Comparison of ENCODE assay signal across 8 mouse cellular contexts in genomic region chr17:57104496-57104895, GRCm38 (mm10). TPM values are rescaled to one million over a fixed set of nuclear protein-coding genes. Genes with fewer than 3 reads are reported as not detected.
DNase-seq lines count a peak whose midpoint lies in the region; ATAC-seq and TF ChIP-seq lines count a peak whose summit lies in the region.

No protein-coding gene starts in this region.

- no peak for TF ChIP-seq POLR2A in heart, adult 2 months (IDR thresholded peaks at IDR 0.05; ENCODE audit: insufficient read depth, low read depth, low read length)

- no peaks in the 10 kb centered on the region for H3K4me1 ChIP-seq in heart, adult 2 months (ENCODE audit: control insufficient read depth, insufficient read depth, low read length)
- H3K4me1 ChIP-seq in embryonic facial prominence, embryonic 10.5 days: peaks cover 34% of the 10 kb centered on the region
- H3K4me1 ChIP-seq in hindbrain, embryonic 13.5 days (replicated peaks): peaks cover 24% of the 10 kb centered on the region
- peaks cover 29% of the 10 kb centered on the region for H3K4me1 ChIP-seq in midbrain, embryonic 13.5 days (replicated peaks)

- 0 out of 2 replicates have a peak, but pooled peaks cover 2% of the 10 kb centered on the region for H3K27me3 ChIP-seq in heart, adult 2 months (ENCODE audit: control insufficient read depth, insufficient read depth, low read length)
- 0 out of 2 replicates have a peak, but pooled peaks cover 3% of the 10 kb centered on the region for H3K27me3 ChIP-seq in embryonic facial prominence, embryonic 10.5 days (replicated peaks; ENCODE audit: low read depth, poor library complexity, severe bottlenecking)
- no peaks in the 10 kb centered on the region for H3K27me3 ChIP-seq in hindbrain, embryonic 13.5 days
- H3K27me3 ChIP-seq in midbrain, embryonic 13.5 days: no peaks in the 10 kb centered on the region

- no peaks in the 10 kb centered on the region for H3K9me3 ChIP-seq in embryonic facial prominence, embryonic 10.5 days
- H3K9me3 ChIP-seq in hindbrain, embryonic 13.5 days: no peaks in the 10 kb centered on the region
- H3K9me3 ChIP-seq in midbrain, embryonic 13.5 days: no peaks in the 10 kb centered on the region

- no peak; the same call in 1 of the 2 replicates for ATAC-seq in hindbrain, embryonic 13.5 days (ENCODE audit: low FRiP score)
- peak; percentile 12; the same call in 1 of the 2 replicates for ATAC-seq in midbrain, embryonic 13.5 days

- H3K79me2 ChIP-seq in heart, adult 2 months (replicated peaks; ENCODE audit: control insufficient read depth, insufficient read depth, low read length): no peaks in the 10 kb centered on the region

- DNase-seq in heart, adult 2 months: no peak
- DNase-seq in heart, postnatal 36 days: no peak
- DNase-seq in embryonic facial prominence, embryonic 10.5 days (ENCODE audit: low spot score): no peak
- DNase-seq in frontal cortex, postnatal 10 days (ENCODE audit: low spot score in 2 of 2): no peak
- DNase-seq in cerebellum, adult 9-10 months: no peak
- no peak for DNase-seq in lung, postnatal 4 days

- peak overlapping the region; percentile 85 for H3K4me2 ChIP-seq in hindbrain, embryonic 13.5 days
- peak overlapping the region; percentile 90 for H3K4me2 ChIP-seq in midbrain, embryonic 13.5 days (replicated peaks)

- no peaks in the 10 kb centered on the region for H3K36me3 ChIP-seq in heart, adult 2 months (ENCODE audit: control insufficient read depth, insufficient read depth, low read length)
- no peaks in the 10 kb centered on the region for H3K36me3 ChIP-seq in embryonic facial prominence, embryonic 10.5 days (replicated peaks)
- no peaks in the 10 kb centered on the region for H3K36me3 ChIP-seq in hindbrain, embryonic 13.5 days
- no peaks in the 10 kb centered on the region for H3K36me3 ChIP-seq in midbrain, embryonic 13.5 days

- no peak for TF ChIP-seq CTCF in heart, adult 2 months (IDR thresholded peaks at IDR 0.05)

- peak overlapping the region; percentile 48 for H3K27ac ChIP-seq in heart, adult 2 months
- H3K27ac ChIP-seq in embryonic facial prominence, embryonic 10.5 days (replicated peaks): peak overlapping the region; percentile 88
- H3K27ac ChIP-seq in hindbrain, embryonic 13.5 days: no peak overlapping the region
- no peak overlapping the region for H3K27ac ChIP-seq in midbrain, embryonic 13.5 days

- no peak for TF ChIP-seq EP300 in heart, adult 2 months (IDR thresholded peaks at IDR 0.05; ENCODE audit: insufficient read depth, low read depth, low read length)

- intact Hi-C loops in heart, adult 2 months (cut with DNase I): no loop called here
- intact Hi-C loops in heart, postnatal 36 days (cut with DNase I): no loop called here

- WGBS in heart, adult 2 months: 36% methylated on average over 4 of the region's 4 CpGs
- 39% methylated on average over 4 of the region's 4 CpGs for WGBS in embryonic facial prominence, embryonic 10.5 days
- 40% methylated on average over 4 of the region's 4 CpGs for WGBS in hindbrain, embryonic 13.5 days
- WGBS in midbrain, embryonic 13.5 days: 50% methylated on average over 4 of the region's 4 CpGs

- H3K4me3 ChIP-seq in heart, adult 2 months: no peak overlapping the region
- peak overlapping the region; percentile 80 for H3K4me3 ChIP-seq in embryonic facial prominence, embryonic 10.5 days
- H3K4me3 ChIP-seq in hindbrain, embryonic 13.5 days: peak overlapping the region; percentile 63
- peak overlapping the region; percentile 61 for H3K4me3 ChIP-seq in midbrain, embryonic 13.5 days (replicated peaks)

- no peak overlapping the region for H3K9ac ChIP-seq in heart, adult 2 months (ENCODE audit: low read depth, low read length)
- H3K9ac ChIP-seq in hindbrain, embryonic 13.5 days: peak overlapping the region; percentile 81
- H3K9ac ChIP-seq in midbrain, embryonic 13.5 days (replicated peaks): peak overlapping the region; percentile 81; the same call in 1 of the 2 replicates

RNA-seq across cellular contexts. Expression of gene Tnfsf9, which starts 0.6 kb away (rescaled TPM):
- under 1 TPM; 0.26 to 0.80 TPM for total RNA-seq in heart, adult 2 months (2021)
- 0.67 and 1.2 TPM in 2 replicates for polyA plus RNA-seq in heart, adult 2 months (2012; rRNA removed)
- under 1 TPM; 0.33 to 0.53 TPM for total RNA-seq in heart, postnatal 36 days (2021)
- polyA plus RNA-seq in embryonic facial prominence, embryonic 10.5 days (2016; fragmentation: Nextera tagmentation; extraction: Ambion mirVana): 8.0 and 8.8 TPM in 2 replicates
- polyA plus RNA-seq in hindbrain, embryonic 13.5 days (2015; fragmentation: Nextera tagmentation; extraction: Ambion mirVana): 4.6 and 5.5 TPM in 2 replicates
- 5.7 and 6.6 TPM in 2 replicates for polyA plus RNA-seq in midbrain, embryonic 13.5 days (2015; fragmentation: Nextera tagmentation; extraction: Ambion mirVana)

RNA-seq across cellular contexts. Expression of gene Tubb4a, which starts 16.9 kb away (rescaled TPM):
- total RNA-seq in heart, adult 2 months (2021): 1 to 10 TPM; 1.5 to 2.7 TPM
- polyA plus RNA-seq in heart, adult 2 months (2012; rRNA removed): 4.0 and 6.1 TPM in 2 replicates
- 1 to 10 TPM; 1.8 to 1.9 TPM for total RNA-seq in heart, postnatal 36 days (2021)
- 34.4 and 35.5 TPM in 2 replicates for polyA plus RNA-seq in embryonic facial prominence, embryonic 10.5 days (2016; fragmentation: Nextera tagmentation; extraction: Ambion mirVana)
- 314 and 346 TPM in 2 replicates for polyA plus RNA-seq in hindbrain, embryonic 13.5 days (2015; fragmentation: Nextera tagmentation; extraction: Ambion mirVana)
- 307 and 321 TPM in 2 replicates for polyA plus RNA-seq in midbrain, embryonic 13.5 days (2015; fragmentation: Nextera tagmentation; extraction: Ambion mirVana)

RNA-seq across cellular contexts. Expression of gene Dennd1c, which starts 26.2 kb away (rescaled TPM):
- 1 to 10 TPM; 1.1 to 2.0 TPM for total RNA-seq in heart, adult 2 months (2021)
- 5.1 and 6.0 TPM in 2 replicates for polyA plus RNA-seq in heart, adult 2 months (2012; rRNA removed)
- 1 to 10 TPM; 1.4 to 2.0 TPM for total RNA-seq in heart, postnatal 36 days (2021)
- 2.0 and 2.8 TPM in 2 replicates for polyA plus RNA-seq in embryonic facial prominence, embryonic 10.5 days (2016; fragmentation: Nextera tagmentation; extraction: Ambion mirVana)
- polyA plus RNA-seq in hindbrain, embryonic 13.5 days (2015; fragmentation: Nextera tagmentation; extraction: Ambion mirVana): 4.0 and 4.3 TPM in 2 replicates
- polyA plus RNA-seq in midbrain, embryonic 13.5 days (2015; fragmentation: Nextera tagmentation; extraction: Ambion mirVana): 3.1 and 4.5 TPM in 2 replicates

RNA-seq across cellular contexts. Expression of gene Slc25a23, which starts 44.8 kb away (rescaled TPM):
- total RNA-seq in heart, adult 2 months (2021): 10 to 100 TPM; 63.5 to 70.9 TPM
- polyA plus RNA-seq in heart, adult 2 months (2012; rRNA removed): 67.5 and 72.4 TPM in 2 replicates
- 10 to 100 TPM; 58.1 to 69.8 TPM for total RNA-seq in heart, postnatal 36 days (2021)
- 7.0 and 8.2 TPM in 2 replicates for polyA plus RNA-seq in embryonic facial prominence, embryonic 10.5 days (2016; fragmentation: Nextera tagmentation; extraction: Ambion mirVana)
- polyA plus RNA-seq in hindbrain, embryonic 13.5 days (2015; fragmentation: Nextera tagmentation; extraction: Ambion mirVana): 26.5 and 27.6 TPM in 2 replicates
- 24.3 and 26.9 TPM in 2 replicates for polyA plus RNA-seq in midbrain, embryonic 13.5 days (2015; fragmentation: Nextera tagmentation; extraction: Ambion mirVana)

RNA-seq across cellular contexts. Expression of gene Cd70, which starts 45.1 kb away (rescaled TPM):
- not detected for total RNA-seq in heart, adult 2 months (2021)
- not detected in 2 replicates for polyA plus RNA-seq in heart, adult 2 months (2012; rRNA removed)
- total RNA-seq in heart, postnatal 36 days (2021): not detected
- polyA plus RNA-seq in embryonic facial prominence, embryonic 10.5 days (2016; fragmentation: Nextera tagmentation; extraction: Ambion mirVana): not detected in 2 replicates
- polyA plus RNA-seq in hindbrain, embryonic 13.5 days (2015; fragmentation: Nextera tagmentation; extraction: Ambion mirVana): 0.32 and 0.61 TPM in 2 replicates
- 0.44 and 0.82 TPM in 2 replicates for polyA plus RNA-seq in midbrain, embryonic 13.5 days (2015; fragmentation: Nextera tagmentation; extraction: Ambion mirVana)

Comparison
In these comparisons a context has a peak if more than half of its experiments do, and no peak if none do; other contexts are left out.
1. H3K27ac ChIP-seq: peak in heart, adult 2 months (single experiment) and embryonic facial prominence, embryonic 10.5 days (single experiment); none in hindbrain, embryonic 13.5 days (single experiment) and midbrain, embryonic 13.5 days (single experiment).